Mouse (Mus musculus) lung, embryonic 15.5 days (tissue): ENCODE results near the gene Hipk2. TPM values are rescaled to one million over a fixed set of nuclear protein-coding genes. Genes with fewer than 3 reads are reported as not detected.

ENCODE experiments used
- ATAC-seq: fragments of 200-750 bp; cut with Nextera tagmentation; 2 replicates; pipeline ENCODE4 v1.8.0; 2017; ENCODE audit warnings: moderate number of reproducible peaks, borderline replicate concordance; ENCODE audit not compliant: low FRiP score, low TSS enrichment; ENCODE audit errors: extremely low read depth
- H3K27ac ChIP-seq: fragments of 300-500 bp; sonication (generic); 2 replicates; pipeline ENCODE4 v1.5.1; 2015; ENCODE audit warnings: moderate library complexity, mild to moderate bottlenecking, inconsistent platforms
- H3K27me3 ChIP-seq: fragments of 300-500 bp; sonication (generic); 2 replicates; pipeline ENCODE4 v1.6.1; 2015; ENCODE audit warnings: inconsistent platforms
- H3K36me3 ChIP-seq: fragments of 300-500 bp; sonication (generic); 2 replicates; pipeline ENCODE4 v1.6.1; 2015; ENCODE audit warnings: inconsistent platforms
- H3K4me1 ChIP-seq: fragments of 300-500 bp; sonication (generic); 2 replicates; pipeline ENCODE4 v1.6.1; 2015; ENCODE audit warnings: inconsistent platforms
- H3K4me2 ChIP-seq: fragments of 300-500 bp; sonication (generic); 2 replicates; pipeline ENCODE4 v1.6.1; 2015; ENCODE audit warnings: inconsistent platforms, mild to moderate bottlenecking, moderate library complexity
- H3K4me3 ChIP-seq: fragments of 300-500 bp; sonication (generic); 2 replicates; pipeline ENCODE4 v1.5.1; 2015; ENCODE audit warnings: mild to moderate bottlenecking, inconsistent platforms
- H3K9ac ChIP-seq: fragments of 300-500 bp; sonication (generic); 2 replicates; pipeline ENCODE4 v1.6.1; 2015; ENCODE audit warnings: inconsistent platforms
- H3K9me3 ChIP-seq: fragments of 300-500 bp; sonication (generic); 2 replicates; pipeline ENCODE4 v1.6.1; 2016; ENCODE audit warnings: inconsistent platforms
- WGBS: fragments of 180-500 bp; shearing (Covaris S2); methylation state at CpG from one replicate; pipeline ENCODE4 v1.1.7; 2015; 5-methylcytosine and 5-hydroxymethylcytosine counted together
- polyA plus RNA-seq: library from polyadenylated mRNA; unstranded; fragments of >200 nt; fragmentation: Nextera tagmentation; extraction: Ambion mirVana; gene quantifications from 2 replicates; pipeline ENCODE4 v1.2.1, GENCODE M21; 2015

Hipk2 gene
- polyA plus RNA-seq, 1 experiment from 2014 or later: 21.8 TPM

DNA sequence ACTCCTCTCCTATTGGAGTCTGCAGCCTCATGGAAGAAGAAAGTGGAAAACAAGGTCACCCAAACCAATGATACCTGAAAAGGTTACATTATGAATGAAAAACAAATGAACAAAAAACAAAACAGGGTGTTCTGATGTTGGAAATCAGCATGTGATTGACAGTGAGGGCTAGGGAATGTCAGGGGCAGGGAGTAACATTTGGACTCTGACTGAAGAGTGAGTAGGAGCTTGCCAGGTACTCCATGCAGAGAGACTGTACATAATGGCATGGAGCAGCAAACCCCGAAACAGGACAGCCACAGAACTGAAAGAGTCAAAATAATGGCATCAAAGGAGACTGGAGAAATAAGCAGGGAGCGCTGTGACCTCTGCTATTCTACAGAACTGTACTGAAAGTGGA, 15.7 kb downstream of the Hipk2 start:
- Histone ChIP-seq H3K9ac (no peak overlapping the region), H3K9me3 (no peaks in the 10 kb centered on the region), H3K4me3 (no peak overlapping the region), H3K4me2 (no peak overlapping the region), H3K27ac (no peak overlapping the region), H3K27me3 (no peaks in the 10 kb centered on the region), H3K4me1 (peaks cover 8% of the 10 kb centered on the region), H3K36me3 (no peaks in the 10 kb centered on the region)
- 92% methylated on average over 2 of the region's 2 CpGs for WGBS
- ATAC-seq: no peak

- no peak for ATAC-seq
- Histone ChIP-seq H3K9ac (no peak overlapping the region), H3K36me3 (no peaks in the 10 kb centered on the region), H3K27me3 (no peaks in the 10 kb centered on the region), H3K4me1 (peaks cover 7% of the 10 kb centered on the region), H3K4me3 (no peak overlapping the region), H3K9me3 (no peaks in the 10 kb centered on the region), H3K4me2 (no peak overlapping the region), H3K27ac (no peak overlapping the region)
- WGBS: 83% methylated on average over 1 of the region's 1 CpGs
These were observed 16.1 kb downstream of the Hipk2 start for GRCm38 (mm10) chr6:38859819-38860218.

- H3K27me3 ChIP-seq: no peaks in the 10 kb centered on the region
- H3K9ac ChIP-seq: no peak overlapping the region
- no peak overlapping the region for H3K4me2 ChIP-seq
- WGBS: 69% methylated on average over 5 of the region's 5 CpGs
- H3K4me3 ChIP-seq: no peak overlapping the region
- ATAC-seq: no peak
- no peaks in the 10 kb centered on the region for H3K36me3 ChIP-seq
- peaks cover 6% of the 10 kb centered on the region for H3K4me1 ChIP-seq
- H3K9me3 ChIP-seq: no peaks in the 10 kb centered on the region
- H3K27ac ChIP-seq: no peak overlapping the region
These were observed 22.4 kb downstream of the Hipk2 start for GRCm38 (mm10) chr6:38853561-38853992.

- peaks cover 24% of the 10 kb centered on the region for H3K4me1 ChIP-seq
These were observed 24.2 kb downstream of the Hipk2 start for GRCm38 (mm10) chr6:38851740-38852139.

GRCm38 (mm10) chr6:38850715-38851259, 25.2 kb downstream of the Hipk2 start:
- H3K27me3 ChIP-seq: no peaks in the 10 kb centered on the region
- H3K36me3 ChIP-seq: no peaks in the 10 kb centered on the region
- no peak overlapping the region for H3K4me2 ChIP-seq
- H3K4me3 ChIP-seq: no peak overlapping the region
- H3K9me3 ChIP-seq: no peaks in the 10 kb centered on the region
- WGBS: 91% methylated on average over 6 of the region's 6 CpGs
- H3K9ac ChIP-seq: no peak overlapping the region
- ATAC-seq: no peak
- H3K27ac ChIP-seq: no peak overlapping the region
- H3K4me1 ChIP-seq: peaks cover 34% of the 10 kb centered on the region

More at GRCm38 (mm10) chr6:38851740-38852139, 24.2 kb downstream of the Hipk2 start:
- Histone ChIP-seq H3K4me2 (no peak overlapping the region), H3K9me3 (no peaks in the 10 kb centered on the region), H3K27me3 (no peaks in the 10 kb centered on the region), H3K36me3 (no peaks in the 10 kb centered on the region), H3K4me3 (no peak overlapping the region), H3K9ac (no peak overlapping the region), H3K27ac (no peak overlapping the region)
- ATAC-seq: no peak
- 83% methylated on average over 2 of the region's 2 CpGs for WGBS

DNA sequence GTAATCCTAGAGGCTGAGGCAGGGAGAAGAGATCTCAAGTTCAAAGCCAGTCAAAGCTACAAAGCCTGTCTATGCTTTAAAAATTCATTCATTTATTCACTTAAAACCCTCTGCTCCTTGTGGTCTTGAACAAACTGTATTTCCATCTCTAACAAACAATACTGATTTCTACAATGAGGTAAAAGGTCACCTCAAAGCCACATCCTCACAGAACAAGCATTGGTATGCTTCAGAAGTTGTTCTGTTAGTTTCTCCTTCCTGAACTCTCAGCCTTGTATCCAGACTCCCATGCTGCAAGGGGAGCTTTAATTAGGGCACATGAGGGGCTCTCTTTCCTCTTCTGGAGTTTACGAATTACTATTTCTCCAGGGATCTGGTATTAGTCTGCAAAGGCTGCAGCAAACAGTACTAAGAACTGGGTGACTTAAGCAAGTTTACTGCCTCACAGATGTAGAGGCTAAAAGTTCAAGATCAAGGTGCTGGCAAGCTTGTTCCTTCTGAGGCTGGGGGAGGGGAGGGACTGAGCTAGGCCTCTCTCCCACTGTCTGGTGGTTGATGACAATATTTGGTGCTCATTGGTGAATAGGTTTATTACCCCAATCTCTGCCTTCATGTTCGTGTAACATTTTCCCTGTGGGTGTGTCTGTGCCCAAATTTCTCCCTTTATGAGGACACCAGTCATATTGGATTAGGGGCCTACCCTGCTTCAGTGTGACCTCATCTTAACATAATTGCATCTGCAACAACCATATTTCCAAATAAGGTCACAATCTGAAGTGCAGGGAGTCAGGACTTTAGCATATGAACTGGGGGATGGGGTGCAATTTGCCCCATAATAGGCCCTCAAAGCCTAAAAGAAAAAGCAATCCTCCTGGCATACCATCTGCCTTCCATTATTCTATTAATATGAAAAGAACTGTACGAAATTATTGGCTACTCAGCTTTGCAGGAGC, 27.7 kb downstream of the Hipk2 start:
- no peak overlapping the region for H3K4me3 ChIP-seq
- no peak overlapping the region for H3K27ac ChIP-seq
- 68% methylated on average over 3 of the region's 3 CpGs for WGBS
- H3K9me3 ChIP-seq: no peaks in the 10 kb centered on the region
- H3K9ac ChIP-seq: no peak overlapping the region
- H3K4me2 ChIP-seq: no peak overlapping the region
- H3K36me3 ChIP-seq: no peaks in the 10 kb centered on the region
- peaks cover 39% of the 10 kb centered on the region for H3K4me1 ChIP-seq
- H3K27me3 ChIP-seq: no peaks in the 10 kb centered on the region
- ATAC-seq: no peak

DNA sequence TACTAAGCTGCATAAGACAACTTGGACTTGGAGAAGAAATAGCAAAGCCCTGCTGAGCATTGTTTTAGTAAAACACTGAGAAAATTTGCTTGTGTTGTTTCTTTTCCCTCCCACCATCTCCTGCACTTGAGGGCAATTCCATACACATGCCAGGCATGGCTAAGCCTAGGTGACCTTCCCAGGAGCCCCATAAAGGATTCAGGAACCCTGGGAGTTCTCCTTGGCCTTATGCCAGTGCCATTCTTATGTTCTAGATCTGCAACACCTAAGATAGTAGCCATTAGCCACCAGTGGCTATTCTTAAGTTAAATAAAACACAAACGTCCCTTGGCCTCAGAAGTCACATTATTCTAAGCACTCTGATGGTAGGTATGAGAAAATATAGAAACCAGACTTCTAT, 28.5 kb downstream of the Hipk2 start:
- peaks cover 39% of the 10 kb centered on the region for H3K4me1 ChIP-seq
- 39% methylated on average over 1 of the region's 1 CpGs for WGBS
- ATAC-seq: no peak

DNA sequence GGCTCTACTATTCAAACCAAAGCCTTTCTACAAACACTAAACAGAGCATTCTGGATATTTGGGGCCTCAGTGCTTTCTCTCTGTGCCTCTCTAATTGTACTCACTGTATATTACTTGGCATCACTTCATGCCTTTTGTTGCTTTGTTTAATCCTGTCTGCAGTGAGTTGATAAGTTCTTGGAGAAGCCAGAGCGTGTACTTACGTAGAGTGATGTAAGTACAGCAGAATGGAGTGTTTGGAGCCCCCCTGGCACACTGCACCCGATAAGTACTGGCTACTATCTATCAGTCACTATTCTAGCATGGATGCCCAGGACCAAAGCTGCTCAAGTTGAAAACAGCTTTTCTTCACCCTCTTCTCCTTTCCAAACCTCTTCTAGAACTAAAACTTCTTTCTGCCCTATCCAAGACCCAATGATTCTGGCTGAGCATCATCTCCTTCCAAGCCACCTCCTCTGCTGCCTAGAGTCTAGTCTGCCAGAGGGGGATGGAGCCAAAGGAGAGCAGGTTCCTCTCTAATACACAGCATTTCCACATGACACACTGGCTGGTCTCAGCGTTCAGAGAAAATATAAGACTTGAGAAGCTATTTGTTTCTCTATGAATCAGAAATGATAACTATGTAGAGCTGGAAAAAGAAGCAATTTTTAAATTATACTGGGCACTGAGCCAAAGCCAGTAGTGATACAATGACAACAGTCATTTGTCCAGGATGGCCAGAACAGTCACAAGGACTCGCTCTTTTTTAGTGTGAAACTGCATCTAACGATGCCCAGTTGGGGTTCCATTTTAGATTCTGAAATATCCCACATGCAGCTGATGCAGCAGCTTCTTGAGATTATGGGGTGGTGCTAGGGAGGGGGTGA, 29.4 kb downstream of the Hipk2 start:
- Histone ChIP-seq H3K27me3 (no peaks in the 10 kb centered on the region), H3K36me3 (no peaks in the 10 kb centered on the region), H3K9ac (no peak overlapping the region), H3K4me1 (peaks cover 39% of the 10 kb centered on the region), H3K27ac (no peak overlapping the region), H3K4me2 (no peak overlapping the region), H3K4me3 (no peak overlapping the region), H3K9me3 (no peaks in the 10 kb centered on the region)
- no peak for ATAC-seq
- WGBS: 39% methylated on average over 6 of the region's 6 CpGs

More for the DNA sequence above, 28.5 kb downstream of the Hipk2 start:
- H3K9ac ChIP-seq: no peak overlapping the region
- no peak overlapping the region for H3K4me3 ChIP-seq
- H3K36me3 ChIP-seq: no peaks in the 10 kb centered on the region
- no peaks in the 10 kb centered on the region for H3K9me3 ChIP-seq
- H3K27me3 ChIP-seq: no peaks in the 10 kb centered on the region
- H3K4me2 ChIP-seq: no peak overlapping the region
- H3K27ac ChIP-seq: no peak overlapping the region

DNA sequence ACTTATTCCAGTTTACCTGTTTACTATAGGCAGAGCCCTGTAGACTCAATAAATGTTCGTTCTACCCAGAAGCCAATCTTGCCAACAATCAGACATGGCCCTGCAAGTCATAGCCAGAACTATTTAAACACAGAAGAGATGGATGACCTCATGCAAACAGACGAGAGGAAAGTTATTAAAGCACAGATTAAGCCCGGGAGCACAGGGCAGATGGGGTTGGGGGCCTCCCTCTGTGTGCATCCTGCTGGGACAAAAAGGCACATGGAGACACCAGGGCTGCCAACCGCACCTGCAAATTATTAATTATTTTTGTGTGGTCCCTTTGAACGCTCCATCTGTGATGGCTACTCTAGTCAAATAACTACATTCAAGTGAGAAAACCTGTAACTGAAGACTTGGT, 30.1 kb downstream of the Hipk2 start:
- Histone ChIP-seq H3K4me3 (no peak overlapping the region), H3K4me1 (peaks cover 39% of the 10 kb centered on the region), H3K4me2 (no peak overlapping the region), H3K9me3 (no peaks in the 10 kb centered on the region), H3K36me3 (no peaks in the 10 kb centered on the region), H3K27ac (no peak overlapping the region), H3K27me3 (no peaks in the 10 kb centered on the region), H3K9ac (no peak overlapping the region)
- no peak for ATAC-seq
- WGBS: 59% methylated on average over 5 of the region's 5 CpGs

GRCm38 (mm10) chr6:38845117-38845516, 30.8 kb downstream of the Hipk2 start:
- Histone ChIP-seq H3K27ac (no peak overlapping the region), H3K4me2 (no peak overlapping the region), H3K9me3 (no peaks in the 10 kb centered on the region), H3K4me3 (no peak overlapping the region), H3K27me3 (no peaks in the 10 kb centered on the region), H3K9ac (no peak overlapping the region), H3K4me1 (peaks cover 39% of the 10 kb centered on the region), H3K36me3 (no peaks in the 10 kb centered on the region)
- 66% methylated on average over 1 of the region's 1 CpGs for WGBS
- ATAC-seq: no peak

- Histone ChIP-seq H3K36me3 (no peaks in the 10 kb centered on the region), H3K27me3 (no peaks in the 10 kb centered on the region), H3K4me2 (no peak overlapping the region), H3K27ac (no peak overlapping the region), H3K4me3 (no peak overlapping the region), H3K4me1 (peaks cover 16% of the 10 kb centered on the region), H3K9ac (no peak overlapping the region), H3K9me3 (no peaks in the 10 kb centered on the region)
- 74% methylated on average over 3 of the region's 3 CpGs for WGBS
- ATAC-seq: no peak
These were observed 34.4 kb downstream of the Hipk2 start for GRCm38 (mm10) chr6:38841551-38841950.
